Mouse (Mus musculus) splenic B cell, adult 2 months (primary cell): ENCODE measurements around the gene Farp1.

Experiments
- DNase-seq: peaks from one replicate; pipeline ENCODE4 v3.0.0-alpha.2; 2011; ENCODE audit warnings: low read depth, low spot score
- H3K27me3 ChIP-seq: 2 replicates; pipeline ENCODE4 v1.6.1; 2012; ENCODE audit warnings: mild to moderate bottlenecking, low read length, moderate library complexity, mixed read lengths; ENCODE audit not compliant: control insufficient read depth, poor library complexity, insufficient read depth, severe bottlenecking
- H3K36me3 ChIP-seq: 2 replicates; pipeline ENCODE4 v1.6.1; 2012; ENCODE audit warnings: mild to moderate bottlenecking, low read length, moderate library complexity, mixed read lengths; ENCODE audit not compliant: control insufficient read depth, poor library complexity, insufficient read depth, severe bottlenecking

The Farp1 gene

DNA sequence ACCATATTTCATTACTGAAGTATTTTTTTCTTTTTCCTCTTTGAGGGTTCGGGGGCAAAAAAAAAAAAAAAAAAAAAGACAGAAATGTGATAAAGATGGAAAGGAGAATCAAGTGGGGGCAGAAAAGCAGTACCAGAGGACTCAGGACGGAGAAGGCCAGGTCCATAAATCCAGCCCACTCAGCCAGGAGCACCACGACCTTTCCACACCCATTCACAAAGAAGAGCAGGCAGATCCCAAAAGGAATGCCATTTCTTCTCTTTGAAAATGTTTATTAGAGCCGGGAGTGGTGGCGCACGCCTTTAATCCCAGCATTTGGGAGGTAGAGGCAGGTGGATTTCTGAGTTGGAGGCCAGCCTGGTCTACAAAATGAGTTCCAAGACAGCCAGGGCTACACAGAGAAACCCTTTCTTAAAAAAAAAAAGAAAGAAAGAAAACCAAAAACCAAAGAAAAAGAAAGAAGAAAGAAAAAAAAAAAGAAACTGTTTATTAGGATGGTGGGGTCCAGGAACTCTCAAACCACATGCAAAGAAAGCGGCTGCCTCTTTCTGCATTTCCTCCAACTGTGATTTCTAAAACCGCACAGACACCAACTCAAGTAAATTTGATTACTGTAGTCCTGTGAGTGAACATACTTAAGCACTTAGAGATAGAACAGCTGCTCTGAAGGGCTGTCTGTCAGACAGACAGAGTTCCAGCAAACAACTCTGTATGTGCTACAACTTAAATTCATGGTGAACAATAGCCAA lies 270.5 kb downstream of the Farp1 start:
- Histone ChIP-seq H3K27me3 (no peaks in the 10 kb centered on the region), H3K36me3 (peaks cover 2% of the 10 kb centered on the region; the same call in 1 of the 2 replicates)
- DNase-seq = no peak

DNA sequence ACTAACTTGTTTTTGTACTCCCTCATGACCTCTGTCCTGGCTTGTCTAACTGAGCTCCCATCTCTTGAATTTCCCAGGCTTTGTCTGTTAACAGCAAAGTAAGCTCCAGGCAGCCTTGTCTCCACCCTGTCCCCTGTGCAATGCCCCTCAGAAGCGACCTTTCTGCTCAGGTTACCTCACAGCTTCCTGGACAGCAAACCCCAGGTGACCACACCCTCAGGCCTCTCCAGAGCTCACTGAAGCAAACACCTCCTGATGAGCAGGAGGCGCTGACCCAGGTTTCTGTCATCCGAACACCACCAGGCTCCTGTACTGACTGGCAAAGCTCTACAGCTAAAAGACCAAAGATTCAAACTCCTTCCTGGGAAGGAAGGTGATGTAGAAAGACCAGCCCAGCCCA lies 274.9 kb downstream of the Farp1 start:
- 0 out of 2 replicates have a peak, but pooled peaks cover 1% of the 10 kb centered on the region for H3K36me3 ChIP-seq
- DNase-seq = no peak
- H3K27me3 ChIP-seq = no peaks in the 10 kb centered on the region

DNA sequence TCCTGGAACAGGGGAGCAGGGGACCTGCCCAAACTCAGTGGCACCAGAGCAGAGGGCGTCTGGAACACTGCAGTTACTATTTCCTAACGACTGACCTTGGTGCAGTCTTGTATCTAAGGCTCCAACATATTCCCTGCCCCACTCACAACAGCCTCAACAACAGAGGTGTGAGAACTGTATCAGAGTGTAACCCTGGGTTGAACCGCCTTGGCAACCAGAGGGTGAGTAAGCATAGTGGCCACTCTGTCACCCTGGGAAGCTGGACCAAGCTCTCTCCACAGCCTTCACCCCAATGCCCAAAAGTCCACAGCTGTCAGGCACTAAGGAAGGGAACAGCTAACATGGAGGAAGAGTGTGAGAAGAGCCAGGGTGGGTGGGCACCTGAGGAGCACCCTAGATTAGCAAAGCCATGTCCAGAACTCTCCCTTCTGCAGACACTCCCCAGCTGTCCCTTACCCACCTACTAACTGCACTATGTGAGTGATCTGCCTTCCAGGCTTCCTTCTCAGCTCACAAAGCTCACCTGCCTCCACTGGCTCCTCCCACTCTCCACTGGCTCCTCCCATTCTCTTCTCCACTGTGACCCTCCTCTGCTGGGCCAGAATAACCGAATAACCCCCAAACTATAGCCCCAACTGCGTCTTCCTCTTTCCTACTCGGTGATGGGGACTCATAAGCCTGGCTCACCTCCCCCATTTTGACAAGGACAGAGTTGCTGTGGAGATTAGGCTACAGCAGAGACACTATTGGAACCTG lies 275.5 kb downstream of the Farp1 start:
- peak; percentile 52 for DNase-seq
- Histone ChIP-seq H3K36me3 (0 out of 2 replicates have a peak, but pooled peaks cover 1% of the 10 kb centered on the region), H3K27me3 (no peaks in the 10 kb centered on the region)

DNA sequence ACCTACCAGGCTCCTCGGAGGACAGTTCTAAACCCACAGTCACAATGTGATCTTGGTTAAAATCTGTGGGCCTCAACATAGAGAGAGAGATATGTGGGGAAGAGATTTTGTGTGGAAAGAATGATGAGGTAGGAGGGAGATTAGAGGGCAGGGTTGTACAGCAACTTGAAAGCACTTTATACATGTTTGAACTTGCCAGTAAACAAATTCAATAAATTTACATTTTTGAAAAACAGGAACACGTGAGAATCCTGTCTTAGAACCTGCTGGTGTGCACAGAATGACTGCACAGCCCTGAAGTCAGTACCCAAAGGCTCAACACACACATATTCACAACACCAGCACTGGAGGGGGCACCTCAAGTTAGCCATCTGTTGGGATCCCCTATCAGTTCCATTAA lies 276.1 kb downstream of the Farp1 start:
- 0 out of 2 replicates have a peak, but pooled peaks cover 1% of the 10 kb centered on the region for H3K36me3 ChIP-seq
- no peaks in the 10 kb centered on the region for H3K27me3 ChIP-seq
- no peak for DNase-seq

DNA sequence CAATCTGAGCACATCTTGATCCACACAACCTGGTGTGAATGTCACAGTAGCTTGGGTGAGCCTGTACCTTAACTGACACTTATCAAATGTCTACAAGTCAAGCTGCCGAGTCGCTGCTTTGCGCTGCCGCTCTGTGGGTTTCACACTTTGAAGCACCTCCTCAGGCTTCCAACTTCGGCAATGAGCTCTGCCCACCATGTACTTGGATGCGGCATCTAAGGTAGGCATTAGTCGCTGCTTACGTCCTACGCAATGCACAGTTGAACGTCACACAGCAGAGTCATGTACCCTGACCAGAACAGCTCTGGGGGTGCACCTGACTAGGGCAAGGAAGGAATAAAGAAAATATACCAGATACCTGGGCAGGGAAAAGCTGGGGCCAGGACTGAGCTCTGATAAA lies 278.3 kb downstream of the Farp1 start:
- Histone ChIP-seq H3K36me3 (peaks cover 1% of the 10 kb centered on the region; the same call in 1 of the 2 replicates), H3K27me3 (no peaks in the 10 kb centered on the region)

DNA sequence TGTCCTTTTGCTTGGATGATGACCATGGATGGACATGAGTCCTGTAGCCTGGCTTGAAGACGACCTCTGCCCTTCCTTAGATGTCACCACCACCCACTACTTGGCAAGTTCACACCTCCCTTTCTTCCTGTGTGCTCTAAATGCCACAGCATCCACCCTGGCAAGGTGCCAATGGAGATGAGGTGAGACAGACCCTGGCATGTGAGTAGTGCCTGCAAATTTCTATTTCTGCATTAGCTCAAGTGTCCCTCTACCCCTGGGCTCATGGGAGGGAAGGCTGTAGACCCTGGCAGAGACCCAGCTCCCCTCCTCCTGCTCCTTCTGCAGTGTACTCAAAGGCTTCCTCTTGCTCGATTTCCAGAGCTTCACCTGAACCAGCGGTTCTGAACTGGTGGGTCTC lies 279.9 kb downstream of the Farp1 start:
- Histone ChIP-seq H3K36me3 (peaks cover 1% of the 10 kb centered on the region; the same call in 1 of the 2 replicates), H3K27me3 (no peaks in the 10 kb centered on the region)
- DNase-seq = peak; percentile 31

More for the DNA sequence above, 278.3 kb downstream of the Farp1 start:
- no peak for DNase-seq

DNA sequence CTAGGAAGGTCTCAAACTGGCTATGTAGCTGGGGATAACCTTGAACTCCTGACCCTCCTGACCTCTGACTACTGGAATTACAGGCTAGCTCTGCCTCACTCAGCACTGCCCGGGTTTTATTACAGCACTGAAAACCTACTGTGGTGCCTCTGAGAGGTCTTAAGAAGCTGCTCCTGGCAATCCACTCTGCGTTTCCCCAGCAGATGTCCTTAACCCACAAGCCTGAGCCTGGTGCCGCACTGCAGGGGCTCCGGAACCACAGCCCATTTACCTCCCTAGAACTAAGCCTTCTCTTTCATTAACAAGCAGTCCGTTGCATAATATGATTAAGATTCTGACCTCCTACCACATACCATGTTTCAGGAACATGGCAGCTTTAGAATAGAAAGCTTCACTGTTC lies 281.1 kb downstream of the Farp1 start:
- no peak for DNase-seq
- Histone ChIP-seq H3K27me3 (no peaks in the 10 kb centered on the region), H3K36me3 (peaks cover 1% of the 10 kb centered on the region; the same call in 1 of the 2 replicates)

DNA sequence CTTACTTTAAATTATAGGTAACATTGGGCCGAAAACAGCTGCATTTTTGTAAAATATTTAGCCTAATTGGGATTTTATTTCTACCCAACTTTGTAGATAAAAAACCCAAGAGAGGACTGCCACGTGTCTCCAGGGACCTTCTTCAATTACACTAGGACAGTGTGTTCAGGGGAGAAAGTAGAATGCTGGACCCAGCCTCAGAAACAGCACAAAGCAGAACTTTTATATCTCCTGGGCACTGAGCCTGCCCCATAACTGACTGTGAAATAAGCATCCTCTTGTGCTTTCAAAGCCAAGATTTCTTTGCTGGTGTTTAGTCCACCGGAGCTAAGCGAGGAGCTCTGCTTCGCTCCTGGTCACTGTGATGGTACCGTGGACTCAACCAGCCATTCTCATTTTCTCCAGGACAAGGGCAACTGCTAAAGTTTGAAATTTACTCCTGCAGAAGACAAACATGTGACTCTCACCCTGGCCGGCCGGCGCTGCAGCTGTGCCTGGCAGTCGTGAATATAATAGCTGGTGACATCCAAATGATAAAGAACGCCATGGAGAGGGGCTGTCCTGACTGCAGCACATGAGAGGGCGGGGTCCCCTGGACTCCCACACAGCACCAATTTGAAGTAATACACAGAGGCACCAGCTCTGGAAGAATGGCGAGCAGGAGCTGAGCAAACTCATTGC lies 281.8 kb downstream of the Farp1 start:
- Histone ChIP-seq H3K27me3 (no peaks in the 10 kb centered on the region), H3K36me3 (peaks cover 1% of the 10 kb centered on the region; the same call in 1 of the 2 replicates)
- DNase-seq = no peak

DNA sequence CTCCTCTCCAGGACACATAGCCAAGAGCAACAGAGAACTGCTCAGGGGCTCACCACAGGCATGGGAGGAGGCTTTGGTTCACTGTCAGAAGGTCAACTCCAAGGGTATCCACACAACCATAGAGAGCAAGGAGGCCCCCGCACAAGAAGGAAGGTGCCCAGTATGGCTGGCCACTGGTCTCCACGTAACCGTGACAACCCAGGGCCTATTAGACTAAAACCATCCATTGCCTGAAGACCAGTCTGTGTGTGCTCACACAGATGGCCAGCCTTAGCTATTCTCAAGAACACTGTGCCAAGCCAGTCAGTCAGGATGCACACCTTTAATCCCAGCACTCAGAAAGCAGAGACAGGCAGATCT lies 282.3 kb downstream of the Farp1 start:
- Histone ChIP-seq H3K36me3 (peaks cover 1% of the 10 kb centered on the region; the same call in 1 of the 2 replicates), H3K27me3 (no peaks in the 10 kb centered on the region)
- DNase-seq = no peak

DNA sequence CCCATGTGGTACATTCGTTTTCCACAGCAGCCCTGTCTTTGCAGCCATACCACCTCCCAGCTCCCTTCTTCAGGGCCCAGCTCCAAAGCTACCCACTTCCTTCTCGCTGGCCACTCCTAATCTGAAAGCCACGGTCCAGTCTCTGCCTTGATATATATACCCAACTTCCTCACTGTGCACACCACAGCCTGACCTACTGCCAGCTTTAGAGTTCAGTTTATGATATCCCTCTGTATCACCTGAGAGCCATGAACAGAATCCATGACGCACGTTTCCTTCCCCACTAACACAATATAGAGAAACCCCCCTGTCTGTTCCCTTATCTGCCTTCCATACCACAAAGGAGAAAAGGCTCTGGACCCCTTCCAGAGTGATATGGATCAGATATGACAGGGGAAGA lies 283.4 kb downstream of the Farp1 start:
- Histone ChIP-seq H3K27me3 (no peaks in the 10 kb centered on the region), H3K36me3 (no peaks in the 10 kb centered on the region; the same call in 1 of the 2 replicates)
- DNase-seq = peak; percentile 34

DNA sequence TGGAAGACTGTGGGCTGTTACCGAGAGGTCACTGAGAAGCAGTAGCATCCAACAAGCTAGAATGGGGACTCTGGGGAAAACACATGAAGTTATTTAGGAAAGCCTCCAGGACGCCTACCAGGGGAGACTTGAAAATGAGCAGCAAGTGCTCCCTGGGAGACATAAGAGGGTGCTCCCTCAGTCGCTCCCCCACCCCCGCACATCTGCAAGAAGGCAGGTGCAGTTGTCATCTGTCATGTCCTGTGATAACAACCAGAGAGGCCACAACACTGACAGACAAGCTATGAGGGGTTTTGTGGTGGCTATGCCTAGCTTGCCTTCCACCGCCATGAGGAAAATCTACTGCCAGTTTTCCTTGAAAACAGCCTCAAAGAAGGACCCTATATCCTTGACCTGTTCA lies 287.1 kb downstream of the Farp1 start:
- H3K27me3 ChIP-seq = no peaks in the 10 kb centered on the region
- no peaks in the 10 kb centered on the region; the same call in 1 of the 2 replicates for H3K36me3 ChIP-seq
- no peak for DNase-seq

DNA sequence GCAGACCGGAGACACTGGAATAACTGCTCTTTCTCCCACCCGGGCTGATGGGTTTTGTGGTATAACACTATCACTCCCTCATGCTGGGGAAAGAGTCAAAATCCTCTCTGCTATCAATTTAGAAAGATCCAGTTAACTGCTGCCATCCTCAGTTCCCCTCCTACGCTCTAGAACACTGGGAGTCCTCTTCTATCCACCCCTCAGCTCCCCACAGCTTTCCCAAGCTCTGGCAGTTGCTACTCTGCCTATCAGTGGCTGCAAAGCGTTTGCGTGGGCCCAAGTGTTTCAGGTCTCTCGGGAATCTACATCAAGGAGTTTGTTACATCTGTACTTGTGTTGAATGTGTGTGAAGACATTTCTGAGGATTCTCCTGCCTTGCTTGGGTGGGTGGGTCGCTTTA lies 287.6 kb downstream of the Farp1 start:
- Histone ChIP-seq H3K36me3 (no peaks in the 10 kb centered on the region), H3K27me3 (no peaks in the 10 kb centered on the region)
- DNase-seq = no peak

DNA sequence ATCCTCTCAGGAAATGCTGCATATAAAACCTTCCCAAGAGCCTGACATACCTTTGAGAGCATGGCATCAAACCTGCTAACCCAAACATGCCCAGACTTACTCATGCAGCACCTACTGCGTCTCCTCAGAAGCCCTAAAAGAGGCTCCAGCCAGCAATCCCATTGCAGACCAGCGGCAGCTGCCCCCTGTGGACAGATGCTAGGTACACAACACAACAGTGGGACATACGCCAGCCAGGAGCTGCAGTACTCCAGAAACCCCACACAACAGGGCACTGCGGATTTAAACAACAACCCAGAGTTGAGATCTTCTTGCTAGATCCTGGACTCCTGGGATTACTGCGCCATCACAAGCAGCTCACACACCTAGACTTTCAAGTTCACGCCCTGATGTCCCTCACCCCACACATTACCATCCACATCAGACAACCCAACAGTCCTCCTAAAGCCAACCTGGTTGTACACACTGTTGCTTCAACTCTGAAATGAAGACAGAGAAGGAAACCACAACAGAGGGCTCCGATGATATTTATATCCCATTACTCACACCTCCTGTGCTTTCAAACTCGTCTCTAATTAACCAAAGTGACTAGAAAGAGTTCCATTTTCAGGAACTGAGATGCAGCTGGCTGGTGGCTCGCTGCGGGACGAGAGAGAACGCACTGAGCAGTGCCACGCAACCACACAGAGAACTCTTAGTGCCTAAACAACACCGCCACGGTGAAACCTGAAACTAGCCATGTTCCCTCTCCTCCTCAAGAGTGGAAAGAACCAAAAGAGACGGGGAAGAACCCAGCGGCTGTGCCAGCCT lies 289.7 kb downstream of the Farp1 start:
- Histone ChIP-seq H3K36me3 (no peaks in the 10 kb centered on the region), H3K27me3 (no peaks in the 10 kb centered on the region)
- DNase-seq = peak; percentile 82

DNA sequence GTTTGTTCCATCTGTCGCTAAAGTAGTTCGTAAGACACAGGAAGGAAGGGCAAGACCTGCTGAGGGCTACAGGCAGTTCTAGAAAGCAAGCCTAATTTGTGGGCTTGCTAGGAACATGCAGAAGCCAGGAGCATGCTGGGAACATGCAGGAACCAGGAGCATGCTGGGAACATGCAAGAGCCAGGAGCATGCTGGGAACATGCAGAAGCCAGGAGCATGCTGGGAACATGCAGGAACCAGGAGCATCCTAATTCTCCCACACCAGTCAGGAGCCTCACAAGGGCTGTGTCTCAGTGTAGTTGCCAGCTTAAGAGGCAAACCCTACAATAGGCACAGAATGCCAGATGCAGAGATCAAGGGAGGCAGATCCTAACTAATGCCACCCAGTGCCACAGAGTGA lies 291.4 kb downstream of the Farp1 start:
- Histone ChIP-seq H3K27me3 (no peaks in the 10 kb centered on the region), H3K36me3 (no peaks in the 10 kb centered on the region)
- DNase-seq = no peak
